Mouse (Mus musculus) hindbrain, embryonic 12.5 days (tissue): ENCODE data around the gene Scn4b. TPM values are rescaled to one million over a fixed set of nuclear protein-coding genes. Genes with fewer than 3 reads are reported as not detected.

ENCODE experiments used
- ATAC-seq: fragments of 200-750 bp; cut with Nextera tagmentation; 2 replicates; pipeline ENCODE4 v1.8.0; 2017; ENCODE audit warnings: moderate TSS enrichment; ENCODE audit not compliant: low FRiP score
- H3K27ac ChIP-seq: fragments of 300-500 bp; sonication (generic); 2 replicates; pipeline ENCODE4 v1.5.1; 2016; ENCODE audit warnings: mild to moderate bottlenecking
- H3K27me3 ChIP-seq: fragments of 300-500 bp; sonication (generic); 2 replicates; pipeline ENCODE4 v1.6.1; 2016; ENCODE audit warnings: mild to moderate bottlenecking
- H3K36me3 ChIP-seq: fragments of 300-500 bp; sonication (generic); 2 replicates; pipeline ENCODE4 v1.6.1; 2016; ENCODE audit warnings: mild to moderate bottlenecking
- H3K4me1 ChIP-seq: fragments of 300-500 bp; sonication (generic); 2 replicates; pipeline ENCODE4 v1.6.1; 2016
- H3K4me2 ChIP-seq: fragments of 300-500 bp; sonication (generic); replicated peaks from 2 replicates; pipeline ENCODE4 v1.6.1; 2016; ENCODE audit warnings: mild to moderate bottlenecking
- H3K4me3 ChIP-seq: fragments of 300-500 bp; sonication (generic); 2 replicates; pipeline ENCODE4 v1.5.1; 2016; ENCODE audit warnings: mild to moderate bottlenecking
- H3K9ac ChIP-seq: fragments of 300-500 bp; sonication (generic); 2 replicates; pipeline ENCODE4 v1.6.1; 2016; ENCODE audit warnings: mild to moderate bottlenecking, moderate library complexity
- H3K9me3 ChIP-seq: fragments of 300-500 bp; sonication (generic); replicated peaks from 2 replicates; pipeline ENCODE4 v1.6.1; 2016; ENCODE audit warnings: mild to moderate bottlenecking
- WGBS: fragments of 180-500 bp; shearing (Covaris S2); methylation state at CpG from one replicate; pipeline ENCODE4 v1.1.7; 2016; 5-methylcytosine and 5-hydroxymethylcytosine counted together
- polyA plus RNA-seq: library from polyadenylated mRNA; unstranded; fragments of >200 nt; fragmentation: Nextera tagmentation; extraction: Ambion mirVana; gene quantifications from 2 replicates; pipeline ENCODE4 v1.2.1, GENCODE M21; 2016

The Scn4b gene
- polyA plus RNA-seq, 1 experiment from 2014 or later = 0.46 TPM

DNA sequence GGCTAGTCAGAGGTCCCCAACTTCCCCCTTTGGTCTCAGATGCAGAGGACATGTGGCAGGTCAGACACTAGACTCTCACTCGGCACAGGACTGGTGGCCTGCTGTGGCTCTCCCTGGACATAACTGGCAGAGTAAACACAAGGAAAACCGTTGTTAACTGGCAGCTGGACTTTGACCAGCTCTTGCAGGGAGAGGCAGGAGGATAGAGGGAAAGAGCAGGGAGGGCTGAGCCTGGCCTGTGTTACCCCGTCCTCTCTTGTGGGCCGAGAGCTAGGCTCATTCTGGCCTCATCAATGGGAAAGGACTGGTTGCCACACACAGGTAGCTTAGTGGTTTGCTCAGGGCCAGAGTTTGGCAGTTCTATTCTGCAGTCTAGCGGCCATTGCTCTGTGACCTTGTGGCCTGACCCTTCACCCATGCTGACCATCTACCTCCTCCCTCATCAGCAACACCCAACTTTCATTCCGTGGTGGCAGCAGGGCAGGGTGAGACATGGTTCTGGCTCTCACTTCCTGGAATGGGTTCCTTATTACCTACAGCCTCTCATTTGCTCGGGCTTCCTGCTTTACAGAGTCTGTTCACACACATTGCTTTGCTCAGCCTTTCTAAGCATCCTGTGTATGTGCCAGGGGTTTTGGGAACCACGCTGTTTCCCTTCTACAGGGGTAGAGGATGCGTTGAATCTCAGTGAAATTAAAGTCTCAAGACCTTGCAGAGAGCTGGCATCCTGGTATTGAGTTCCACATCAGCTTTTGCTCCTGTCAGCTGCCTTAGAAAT lies 64.0 kb downstream of the Scn4b start:
- no peaks in the 10 kb centered on the region for H3K36me3 ChIP-seq
- no peaks in the 10 kb centered on the region for H3K4me1 ChIP-seq
- no peaks in the 10 kb centered on the region for H3K9me3 ChIP-seq
- no peak overlapping the region for H3K4me2 ChIP-seq
- H3K4me3 ChIP-seq = no peak overlapping the region
- no peak overlapping the region for H3K9ac ChIP-seq
- ATAC-seq = no peak
- H3K27ac ChIP-seq = no peak overlapping the region
- no peaks in the 10 kb centered on the region for H3K27me3 ChIP-seq
- 71% methylated on average over 9 of the region's 9 CpGs for WGBS

Other genes starting within 250 kb of the Scn4b start
- 489 and 578 TPM in 2 replicates for gene Atp5l, start 217.7 kb upstream of the Scn4b start, polyA plus RNA-seq
- 36.0 and 40.4 TPM in 2 replicates for gene Ube4a, start 172.8 kb upstream of the Scn4b start, polyA plus RNA-seq
- not detected in 2 replicates for gene Cd3g, start 158.0 kb upstream of the Scn4b start, polyA plus RNA-seq
- not detected in 2 replicates for gene Cd3d, start 156.6 kb upstream of the Scn4b start, polyA plus RNA-seq
- 0.22 TPM in 1 of 2 replicates, not detected in the other for gene Cd3e, start 128.8 kb upstream of the Scn4b start, polyA plus RNA-seq
- gene Mpzl2, start 98.6 kb upstream of the Scn4b start, polyA plus RNA-seq = 5.6 and 7.0 TPM in 2 replicates
- gene Mpzl3, start 83.2 kb upstream of the Scn4b start, polyA plus RNA-seq = 2.1 and 2.5 TPM in 2 replicates
- gene Jaml, start 59.2 kb upstream of the Scn4b start, polyA plus RNA-seq = 0.31 TPM in 1 of 2 replicates, not detected in the other
- 4.7 TPM in 2 replicates for gene Scn2b, start 20.6 kb upstream of the Scn4b start, polyA plus RNA-seq
- gene BC049352, start 43.6 kb downstream of the Scn4b start, polyA plus RNA-seq = 0.13 TPM in 1 of 2 replicates, not detected in the other
- 0.18 and 0.21 TPM in 2 replicates for gene Tmprss4, start 65.7 kb downstream of the Scn4b start, polyA plus RNA-seq
- 0.31 and 0.54 TPM in 2 replicates for gene Il10ra, start 130.8 kb downstream of the Scn4b start, polyA plus RNA-seq
- 0.06 TPM in 1 of 2 replicates, not detected in the other for gene Tmprss13, start 180.7 kb downstream of the Scn4b start, polyA plus RNA-seq
- gene Fxyd6, start 231.8 kb downstream of the Scn4b start, polyA plus RNA-seq = 190 and 196 TPM in 2 replicates